Mouse (Mus musculus): Measurements from ENCODE around the gene Wdr6. TPM values are rescaled to one million over a fixed set of nuclear protein-coding genes. Genes with fewer than 3 reads are reported as not detected.
"Not testable (repeated sequence)": the region's sequence is repeated elsewhere in the genome, so short reads cannot be mapped to it uniquely, and the experiment has no call there.

Gene Wdr6
- polyA plus RNA-seq (2014; fragmentation: Nextera tagmentation; extraction: Ambion mirVana), result 240 and 242 TPM in 2 replicates

DNA sequence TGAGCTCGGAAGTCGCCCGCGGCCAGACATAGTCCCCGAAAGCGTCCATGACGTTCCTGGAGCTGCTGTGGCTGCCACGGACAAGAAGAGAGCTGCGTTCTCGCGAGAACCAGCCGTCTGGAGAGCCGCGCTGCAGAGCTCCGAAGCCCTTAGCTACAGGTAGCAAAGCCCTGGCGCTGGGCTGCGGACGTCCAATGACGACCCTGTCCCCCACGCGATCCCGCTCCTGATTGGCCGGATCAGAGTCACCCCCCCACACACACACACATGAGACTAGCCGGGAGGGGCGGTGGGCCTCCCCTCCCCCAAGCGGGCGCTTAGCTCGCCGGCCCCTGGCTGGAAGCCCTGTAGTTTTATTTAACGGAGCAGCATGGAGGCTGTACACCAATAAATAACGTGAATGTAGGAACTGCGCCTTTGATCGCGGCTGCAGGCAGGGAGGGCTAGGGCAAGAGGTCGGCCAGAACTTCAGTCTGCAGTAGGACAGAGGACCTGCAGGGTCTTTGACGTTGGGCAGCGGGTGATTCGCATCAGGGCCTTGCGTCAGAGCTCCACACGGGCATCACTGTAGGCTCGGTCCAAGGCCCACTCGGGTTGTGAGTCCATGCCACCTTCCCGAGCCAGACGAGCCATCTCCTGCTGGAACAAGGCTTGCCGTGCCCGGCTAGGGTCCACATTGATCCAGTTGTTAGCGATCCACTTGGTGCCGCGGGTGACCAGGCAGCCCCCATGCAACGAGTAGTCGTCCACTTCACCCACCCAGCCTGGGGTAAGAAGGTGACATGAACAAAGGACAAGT lies at the start of gene Wdr6:
TSS of gene Wdr6 (minus strand) at position 195 of the 799 bp plus-strand sequence.
- Histone ChIP-seq H3K9ac (peak within 1 kb of the TSS; percentile 84), H3K36me3 (replicated peaks; ENCODE audit: control insufficient read depth, insufficient read depth) (peaks cover 47% of the 10 kb centered on the region), H3K4me1 (replicated peaks; ENCODE audit: control insufficient read depth, insufficient read depth, low read length) (peaks cover 48% of the 10 kb centered on the region), H3K27ac (peak within 1 kb of the TSS; percentile 95), H3K4me2 (replicated peaks) (peak within 1 kb of the TSS; percentile 84), H3K4me3 (replicated peaks; ENCODE audit: low read length) (peak within 1 kb of the TSS; percentile 63), H3K27me3 (ENCODE audit: control insufficient read depth, insufficient read depth, low read length) (no peaks in the 10 kb centered on the region), H3K9me3 (ENCODE audit: control insufficient read depth, low read length) (no peaks in the 10 kb centered on the region)
- peak; percentile 94 for DNase-seq (ENCODE audit: low spot score)
- WGBS, result 3% methylated on average over 51 of the region's 51 CpGs
- ATAC-seq (ENCODE audit: low FRiP score), result peak; percentile 97

- no peak for DNase-seq (ENCODE audit: low spot score)
- H3K4me1 ChIP-seq (replicated peaks; ENCODE audit: control insufficient read depth, insufficient read depth, low read length), result no peaks in the 10 kb centered on the region
- WGBS, result 89% methylated on average over 4 of the region's 4 CpGs
- no peaks in the 10 kb centered on the region for H3K9me3 ChIP-seq (ENCODE audit: control insufficient read depth, low read length)
- ATAC-seq (ENCODE audit: low FRiP score), result no peak
- no peak overlapping the region for H3K9ac ChIP-seq
- H3K4me3 ChIP-seq (replicated peaks; ENCODE audit: low read length), result no peak overlapping the region
- no peaks in the 10 kb centered on the region for H3K27me3 ChIP-seq (ENCODE audit: control insufficient read depth, insufficient read depth, low read length)
- H3K27ac ChIP-seq, result no peak overlapping the region
- peaks cover 27% of the 10 kb centered on the region; the same call in 1 of the 2 replicates for H3K36me3 ChIP-seq (replicated peaks; ENCODE audit: control insufficient read depth, insufficient read depth)
- no peak overlapping the region for H3K4me2 ChIP-seq (replicated peaks)
These were observed 49.6 kb upstream of the Wdr6 start for GRCm38 (mm10) chr9:108628141-108628540.

- Histone ChIP-seq H3K4me3 (replicated peaks; ENCODE audit: low read length) (no peak overlapping the region), H3K27ac (no peak overlapping the region), H3K9me3 (ENCODE audit: control insufficient read depth, low read length) (no peaks in the 10 kb centered on the region), H3K36me3 (replicated peaks; ENCODE audit: control insufficient read depth, insufficient read depth) (peaks cover 23% of the 10 kb centered on the region; the same call in 1 of the 2 replicates), H3K9ac (no peak overlapping the region), H3K27me3 (ENCODE audit: control insufficient read depth, insufficient read depth, low read length) (no peaks in the 10 kb centered on the region), H3K4me1 (replicated peaks; ENCODE audit: control insufficient read depth, insufficient read depth, low read length) (no peaks in the 10 kb centered on the region), H3K4me2 (replicated peaks) (no peak overlapping the region)
- WGBS, result 77% methylated on average over 2 of the region's 2 CpGs
- no peak for DNase-seq (ENCODE audit: low spot score)
- no peak for ATAC-seq (ENCODE audit: low FRiP score)
These were observed 48.0 kb upstream of the Wdr6 start for GRCm38 (mm10) chr9:108626498-108626897.

- Histone ChIP-seq H3K4me3 (replicated peaks; ENCODE audit: low read length) (no peak overlapping the region), H3K9me3 (ENCODE audit: control insufficient read depth, low read length) (no peaks in the 10 kb centered on the region), H3K4me1 (replicated peaks; ENCODE audit: control insufficient read depth, insufficient read depth, low read length) (no peaks in the 10 kb centered on the region), H3K9ac (no peak overlapping the region), H3K36me3 (replicated peaks; ENCODE audit: control insufficient read depth, insufficient read depth) (peaks cover 69% of the 10 kb centered on the region), H3K4me2 (replicated peaks) (no peak overlapping the region), H3K27me3 (ENCODE audit: control insufficient read depth, insufficient read depth, low read length) (no peaks in the 10 kb centered on the region), H3K27ac (no peak overlapping the region)
- ATAC-seq (ENCODE audit: low FRiP score), result no peak
- WGBS, result 94% methylated on average over 1 of the region's 1 CpGs
- DNase-seq (ENCODE audit: low spot score), result no peak
These were observed 38.8 kb upstream of the Wdr6 start for GRCm38 (mm10) chr9:108617301-108617700.

DNA sequence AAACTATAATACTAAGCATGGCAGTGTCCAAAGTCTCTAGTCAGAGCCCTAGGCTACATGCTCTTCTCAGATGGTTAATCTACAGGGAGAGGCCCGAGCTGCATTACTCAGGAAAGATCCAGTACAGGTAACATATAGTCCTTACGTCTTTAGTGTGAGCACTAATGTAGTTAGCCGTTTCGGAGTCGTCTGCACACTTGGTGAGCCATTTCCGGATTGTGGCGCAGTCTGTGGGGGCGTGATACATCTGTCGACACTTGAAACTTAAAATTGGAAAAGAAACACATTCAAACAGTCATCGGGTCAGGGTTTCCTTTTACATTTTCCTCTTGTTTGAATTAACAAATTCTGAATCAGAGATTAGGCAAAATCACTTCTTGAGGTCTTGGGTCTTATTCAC lies 32.9 kb upstream of the Wdr6 start:
- Histone ChIP-seq H3K4me2 (replicated peaks) (no peak overlapping the region), H3K27ac (no peak overlapping the region), H3K4me3 (replicated peaks; ENCODE audit: low read length) (no peak overlapping the region), H3K4me1 (replicated peaks; ENCODE audit: control insufficient read depth, insufficient read depth, low read length) (no peaks in the 10 kb centered on the region), H3K9me3 (ENCODE audit: control insufficient read depth, low read length) (no peaks in the 10 kb centered on the region), H3K9ac (no peak overlapping the region), H3K27me3 (ENCODE audit: control insufficient read depth, insufficient read depth, low read length) (no peaks in the 10 kb centered on the region), H3K36me3 (replicated peaks; ENCODE audit: control insufficient read depth, insufficient read depth) (peaks cover 98% of the 10 kb centered on the region)
- ATAC-seq (ENCODE audit: low FRiP score) (no peak), DNase-seq (ENCODE audit: low spot score) (no peak)
- 96% methylated on average over 10 of the region's 10 CpGs for WGBS

DNA sequence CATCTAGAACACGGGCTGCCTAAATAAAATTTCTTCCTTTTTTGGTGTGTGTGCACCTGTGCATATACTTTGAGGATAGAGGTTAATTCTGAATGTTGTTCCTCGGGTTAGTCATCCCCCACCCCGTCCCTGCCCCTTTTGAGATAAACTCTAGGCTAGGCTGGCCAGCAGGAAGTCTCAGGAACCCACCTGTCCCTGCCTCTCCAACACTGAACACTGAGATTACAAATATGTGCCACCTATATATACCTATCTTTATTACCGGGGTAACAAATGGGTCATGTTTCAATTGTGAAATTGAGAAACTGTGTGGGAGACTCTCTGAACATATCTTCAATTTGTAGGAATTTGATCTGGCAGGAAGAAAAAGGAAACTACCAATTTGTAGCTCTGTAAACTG lies 30.4 kb upstream of the Wdr6 start:
- ATAC-seq (ENCODE audit: low FRiP score), result no peak
- peaks cover 98% of the 10 kb centered on the region for H3K36me3 ChIP-seq (replicated peaks; ENCODE audit: control insufficient read depth, insufficient read depth)

DNA sequence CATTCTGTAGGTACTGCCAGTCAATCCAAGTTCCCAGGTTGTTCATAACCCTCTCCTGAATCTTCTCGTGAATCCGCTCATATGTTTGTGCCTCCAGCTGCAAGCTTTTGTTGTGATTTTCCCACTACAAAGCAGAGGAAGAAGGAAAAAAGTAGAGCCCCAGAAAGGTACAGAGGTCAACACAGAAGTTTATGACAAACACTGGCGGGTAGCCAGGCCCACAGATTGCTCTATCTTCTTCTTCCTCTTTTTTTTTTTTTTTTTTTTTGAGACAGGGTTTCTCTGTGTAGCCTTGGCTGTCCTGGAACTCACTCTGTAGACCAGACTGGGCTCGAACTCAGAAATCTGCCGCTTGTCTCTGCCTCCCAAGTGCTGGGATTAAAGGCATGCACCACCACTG lies 29.4 kb upstream of the Wdr6 start:
- peaks cover 98% of the 10 kb centered on the region for H3K36me3 ChIP-seq (replicated peaks; ENCODE audit: control insufficient read depth, insufficient read depth)
- 94% methylated on average over 5 of the region's 5 CpGs for WGBS
- H3K4me1 ChIP-seq (replicated peaks; ENCODE audit: control insufficient read depth, insufficient read depth, low read length); H3K4me2 ChIP-seq (replicated peaks); DNase-seq (ENCODE audit: low spot score); H3K9me3 ChIP-seq (ENCODE audit: control insufficient read depth, low read length); H3K9ac ChIP-seq; H3K4me3 ChIP-seq (replicated peaks; ENCODE audit: low read length); H3K27me3 ChIP-seq (ENCODE audit: control insufficient read depth, insufficient read depth, low read length); H3K27ac ChIP-seq; ATAC-seq (ENCODE audit: low FRiP score): not testable (repeated sequence)

More for the DNA sequence above, 30.4 kb upstream of the Wdr6 start:
- 95% methylated on average over 4 of the region's 4 CpGs for WGBS
- DNase-seq (ENCODE audit: low spot score), result no peak
- H3K4me2 ChIP-seq (replicated peaks), result no peak overlapping the region
- H3K4me3 ChIP-seq (replicated peaks; ENCODE audit: low read length), result no peak overlapping the region
- no peaks in the 10 kb centered on the region for H3K4me1 ChIP-seq (replicated peaks; ENCODE audit: control insufficient read depth, insufficient read depth, low read length)
- H3K9me3 ChIP-seq (ENCODE audit: control insufficient read depth, low read length), result no peaks in the 10 kb centered on the region
- no peak overlapping the region for H3K27ac ChIP-seq
- no peaks in the 10 kb centered on the region for H3K27me3 ChIP-seq (ENCODE audit: control insufficient read depth, insufficient read depth, low read length)
- no peak overlapping the region for H3K9ac ChIP-seq

DNA sequence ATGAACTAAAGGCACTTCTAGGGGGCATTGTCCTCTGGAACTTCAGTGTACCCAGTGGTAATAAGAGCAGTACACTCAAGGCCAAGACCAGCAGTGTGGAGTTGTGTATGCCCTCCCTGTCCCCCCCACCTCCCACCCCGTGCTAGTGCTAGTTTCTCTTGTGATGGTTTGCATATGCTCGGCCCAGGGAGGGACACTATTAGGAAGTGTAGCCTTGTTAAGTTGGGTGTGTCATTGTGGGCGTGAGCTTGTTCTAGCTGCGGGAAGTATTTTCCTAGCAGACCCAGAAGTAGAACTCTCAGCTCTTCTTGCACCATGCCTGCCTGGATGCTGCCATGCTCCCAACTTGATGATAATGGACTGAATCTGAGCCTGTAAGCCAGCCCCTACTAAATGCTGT lies 23.4 kb upstream of the Wdr6 start:
- no peaks in the 10 kb centered on the region for H3K9me3 ChIP-seq (ENCODE audit: control insufficient read depth, low read length)
- H3K4me3 ChIP-seq (replicated peaks; ENCODE audit: low read length), result no peak overlapping the region
- no peak overlapping the region for H3K9ac ChIP-seq
- H3K27me3 ChIP-seq (ENCODE audit: control insufficient read depth, insufficient read depth, low read length), result no peaks in the 10 kb centered on the region
- H3K36me3 ChIP-seq (replicated peaks; ENCODE audit: control insufficient read depth, insufficient read depth), result peaks cover 49% of the 10 kb centered on the region
- DNase-seq (ENCODE audit: low spot score) (no peak), ATAC-seq (ENCODE audit: low FRiP score) (no peak)
- H3K4me1 ChIP-seq (replicated peaks; ENCODE audit: control insufficient read depth, insufficient read depth, low read length), result peaks cover 6% of the 10 kb centered on the region; the same call in 1 of the 2 replicates
- no peak overlapping the region for H3K27ac ChIP-seq
- H3K4me2 ChIP-seq (replicated peaks), result no peak overlapping the region
- WGBS, result 92% methylated on average over 4 of the region's 4 CpGs

- Histone ChIP-seq H3K27me3 (ENCODE audit: control insufficient read depth, insufficient read depth, low read length) (no peaks in the 10 kb centered on the region), H3K9ac (no peak overlapping the region), H3K9me3 (ENCODE audit: control insufficient read depth, low read length) (no peaks in the 10 kb centered on the region), H3K27ac (no peak overlapping the region), H3K4me3 (replicated peaks; ENCODE audit: low read length) (no peak overlapping the region), H3K4me2 (replicated peaks) (no peak overlapping the region), H3K36me3 (replicated peaks; ENCODE audit: control insufficient read depth, insufficient read depth) (peaks cover 31% of the 10 kb centered on the region), H3K4me1 (replicated peaks; ENCODE audit: control insufficient read depth, insufficient read depth, low read length) (peaks cover 14% of the 10 kb centered on the region; the same call in 1 of the 2 replicates)
- ATAC-seq (ENCODE audit: low FRiP score) (no peak), DNase-seq (ENCODE audit: low spot score) (no peak)
- 55% methylated on average over 2 of the region's 2 CpGs for WGBS
These were observed 21.5 kb upstream of the Wdr6 start for GRCm38 (mm10) chr9:108600011-108600410.
